Mouse (Mus musculus): ENCODE measurements around the gene Serinc3. TPM values are rescaled to one million over a fixed set of nuclear protein-coding genes. Genes with fewer than 3 reads are reported as not detected.

Gene Serinc3
- polyA plus RNA-seq, 1 experiment from 2014 or later, result 26.8 TPM

DNA sequence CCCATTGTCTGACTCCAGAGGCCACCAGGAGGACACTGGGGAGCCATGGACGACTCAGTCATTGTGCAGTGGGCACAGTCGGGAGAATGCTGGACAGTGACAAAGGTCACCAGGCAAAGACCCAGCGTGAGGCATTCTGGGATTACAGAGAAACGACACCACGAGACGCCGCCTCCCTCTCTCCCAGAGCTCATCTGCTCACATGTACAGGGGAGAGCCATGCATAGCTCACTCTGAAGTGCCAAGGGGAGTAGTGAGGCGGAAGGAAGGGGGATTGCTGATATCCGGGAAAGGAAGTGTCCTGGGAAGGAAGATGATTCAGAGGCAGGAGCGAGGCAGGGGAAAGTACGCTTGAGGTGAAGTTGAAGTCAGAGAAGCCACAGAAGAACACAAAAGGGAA lies 69.7 kb downstream of the Serinc3 start:
- no peak for ATAC-seq (ENCODE audit: insufficient number of reproducible peaks, low FRiP score, low TSS enrichment, low read depth)
- Histone ChIP-seq H3K4me3 (ENCODE audit: low read depth, low read length) (no peak overlapping the region), H3K4me2 (ENCODE audit: low read depth, severe bottlenecking) (no peak overlapping the region), H3K36me3 (ENCODE audit: control insufficient read depth, insufficient read depth, low read length) (no peaks in the 10 kb centered on the region), H3K27me3 (ENCODE audit: control insufficient read depth, insufficient read depth, low read length) (no peaks in the 10 kb centered on the region), H3K27ac (replicated peaks; ENCODE audit: low read depth, low read length) (no peak overlapping the region), H3K9ac (ENCODE audit: low read length) (no peak overlapping the region), H3K9me3 (ENCODE audit: control insufficient read depth, low read length) (no peaks in the 10 kb centered on the region), H3K4me1 (ENCODE audit: control insufficient read depth, insufficient read depth, low read length) (no peaks in the 10 kb centered on the region)
- WGBS, result 66% methylated on average over 11 of the region's 11 CpGs
- no peak for DNase-seq (ENCODE audit: low spot score)

DNA sequence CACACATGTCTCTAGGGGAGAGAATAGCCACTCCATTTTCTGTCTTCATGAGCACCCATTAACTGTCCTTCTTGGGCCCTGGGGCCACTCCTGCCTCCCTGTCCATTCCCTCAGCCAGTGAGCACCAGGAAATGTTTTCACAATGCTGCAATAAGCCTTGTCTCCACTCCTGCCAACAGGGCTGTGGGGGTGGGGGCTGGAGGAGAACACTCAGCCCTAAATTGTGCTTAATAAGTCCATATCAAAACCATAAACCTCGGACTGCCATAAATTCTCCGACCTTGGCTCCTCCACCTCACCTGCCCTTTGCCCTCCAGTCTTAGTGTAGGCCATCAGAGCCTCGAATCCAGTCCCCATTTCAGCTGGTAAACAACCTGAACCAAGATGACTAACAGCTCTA lies 70.6 kb downstream of the Serinc3 start:
- no peak overlapping the region for H3K27ac ChIP-seq (replicated peaks; ENCODE audit: low read depth, low read length)
- no peaks in the 10 kb centered on the region for H3K9me3 ChIP-seq (ENCODE audit: control insufficient read depth, low read length)
- H3K4me1 ChIP-seq (ENCODE audit: control insufficient read depth, insufficient read depth, low read length), result no peaks in the 10 kb centered on the region
- H3K36me3 ChIP-seq (ENCODE audit: control insufficient read depth, insufficient read depth, low read length), result no peaks in the 10 kb centered on the region
- DNase-seq (ENCODE audit: low spot score) (no peak), ATAC-seq (ENCODE audit: insufficient number of reproducible peaks, low FRiP score, low TSS enrichment, low read depth) (no peak)
- 70% methylated on average over 3 of the region's 3 CpGs for WGBS
- no peak overlapping the region for H3K4me3 ChIP-seq (ENCODE audit: low read depth, low read length)
- H3K27me3 ChIP-seq (ENCODE audit: control insufficient read depth, insufficient read depth, low read length), result no peaks in the 10 kb centered on the region
- no peak overlapping the region for H3K9ac ChIP-seq (ENCODE audit: low read length)
- H3K4me2 ChIP-seq (ENCODE audit: low read depth, severe bottlenecking), result no peak overlapping the region

Other genes with a start within 250 kb of the Serinc3 start
- 0.16 and 0.45 TPM in 2 replicates for gene Jph2, start 247.1 kb downstream of the Serinc3 start, polyA plus RNA-seq (2014; fragmentation: Nextera tagmentation; extraction: Ambion mirVana)
- 88.3 and 92.5 TPM in 2 replicates for gene Oser1, start 220.4 kb downstream of the Serinc3 start, polyA plus RNA-seq (2014; fragmentation: Nextera tagmentation; extraction: Ambion mirVana)
- gene Gdap1l1, start 206.7 kb downstream of the Serinc3 start, polyA plus RNA-seq (2014; fragmentation: Nextera tagmentation; extraction: Ambion mirVana), result 0.28 and 0.51 TPM in 2 replicates
- gene Fitm2, start 172.5 kb downstream of the Serinc3 start, polyA plus RNA-seq (2014; fragmentation: Nextera tagmentation; extraction: Ambion mirVana), result 9.5 and 9.6 TPM in 2 replicates
- not detected in 2 replicates for gene R3hdml, start 152.8 kb downstream of the Serinc3 start, polyA plus RNA-seq (2014; fragmentation: Nextera tagmentation; extraction: Ambion mirVana)
- 0.34 TPM in 1 of 2 replicates, not detected in the other for gene Hnf4a, start 138.3 kb downstream of the Serinc3 start, polyA plus RNA-seq (2014; fragmentation: Nextera tagmentation; extraction: Ambion mirVana)
- 43.3 and 46.3 TPM in 2 replicates for gene Ttpal, start 42.8 kb downstream of the Serinc3 start, polyA plus RNA-seq (2014; fragmentation: Nextera tagmentation; extraction: Ambion mirVana)
- gene Pkig, start 13.3 kb upstream of the Serinc3 start, polyA plus RNA-seq (2014; fragmentation: Nextera tagmentation; extraction: Ambion mirVana), result 174 and 177 TPM in 2 replicates
- 9.7 and 10.9 TPM in 2 replicates for gene Ada, start 105.1 kb upstream of the Serinc3 start, polyA plus RNA-seq (2014; fragmentation: Nextera tagmentation; extraction: Ambion mirVana)
- 0.11 and 0.36 TPM in 2 replicates for gene Ccn5, start 175.7 kb upstream of the Serinc3 start, polyA plus RNA-seq (2014; fragmentation: Nextera tagmentation; extraction: Ambion mirVana)
- not detected in 2 replicates for gene Kcnk15, start 208.5 kb upstream of the Serinc3 start, polyA plus RNA-seq (2014; fragmentation: Nextera tagmentation; extraction: Ambion mirVana)